Mouse (Mus musculus) left cerebral cortex, postnatal 25 days (tissue): ENCODE data around the gene Vrk2. TPM values are rescaled to one million over a fixed set of nuclear protein-coding genes. Genes with fewer than 3 reads are reported as not detected.

Experiments
- DNase-seq, 2 experiments: peaks; one replicate each; pipeline ENCODE4 v3.0.0; 2022; ENCODE audit warnings: low spot score in 2 of 2, mixed read lengths in 1 of 2
- intact Hi-C: fragments of 180-260 bp; cut with DNase I; formaldehyde crosslinking; loops from one replicate; pipeline ENCODE4 v1.15.1; 2025
- total RNA-seq, 2 experiments: library from RNA; stranded (reverse); gene quantifications; 2 replicates each; pipeline ENCODE4 v1.2.3; 2021

The Vrk2 gene
- total RNA-seq = 1 to 10 TPM; 2.4 to 3.7 TPM

- intact Hi-C loops = no loop called here
- peak; percentile 43 to 49 for DNase-seq
Observed at GRCm38 (mm10) chr11:26593061-26594059, at the start of gene Vrk2, which contains the start of gene Gm6899. Vrk2 (minus strand) TSS chr11:26593999. Gm6899 (plus strand) TSS chr11:26593241.

GRCm38 (mm10) chr11:26642141-26642540 lies 48.3 kb upstream of the Vrk2 start:
- DNase-seq = no peak
- intact Hi-C loops = no loop called here

GRCm38 (mm10) chr11:26640314-26640785 lies 46.6 kb upstream of the Vrk2 start:
- peak; percentile 3 to 23 for DNase-seq
- intact Hi-C loops = no loop called here

GRCm38 (mm10) chr11:26636239-26636638 lies 42.4 kb upstream of the Vrk2 start:
- intact Hi-C loops = no loop called here
- DNase-seq = no peak

GRCm38 (mm10) chr11:26622727-26623126 lies 28.9 kb upstream of the Vrk2 start:
- DNase-seq = no peak
- intact Hi-C loops = no loop called here

GRCm38 (mm10) chr11:26618475-26619223 lies 24.9 kb upstream of the Vrk2 start:
- intact Hi-C loops = no loop called here
- peak in 1 of 2 experiments; percentile 13 for DNase-seq

- peak; percentile 37 to 83 for DNase-seq
Observed at GRCm38 (mm10) chr11:26608795-26609194, 15.0 kb upstream of the Vrk2 start.

GRCm38 (mm10) chr11:26604061-26604655 lies 10.4 kb upstream of the Vrk2 start:
- intact Hi-C loops = loop anchor here (5.0 kb wide), 2 partner anchors 173 to 358 kb away; no protein-coding TSS in a partner anchor
- DNase-seq = no peak

More at GRCm38 (mm10) chr11:26608795-26609194, 15.0 kb upstream of the Vrk2 start:
- intact Hi-C loops = no loop called here

- DNase-seq = no peak
- intact Hi-C loops = loop anchor here (5.0 kb wide), 2 partner anchors 176 to 361 kb away; no protein-coding TSS in a partner anchor
Observed at GRCm38 (mm10) chr11:26601571-26602175, 7.9 kb upstream of the Vrk2 start.

- DNase-seq = peak in 1 of 2 experiments; percentile 81
- intact Hi-C loops = loop anchor here (5.0 kb wide), 2 partner anchors 177 to 362 kb away; no protein-coding TSS in a partner anchor
Observed at GRCm38 (mm10) chr11:26600692-26601091, 6.9 kb upstream of the Vrk2 start.

GRCm38 (mm10) chr11:26598876-26599275 lies 5.1 kb upstream of the Vrk2 start:
- DNase-seq = no peak
- intact Hi-C loops = no loop called here

GRCm38 (mm10) chr11:26597761-26598160 lies 4.0 kb upstream of the Vrk2 start:
- intact Hi-C loops = no loop called here

GRCm38 (mm10) chr11:26597145-26597544 lies 3.3 kb upstream of the Vrk2 start:
- intact Hi-C loops = no loop called here

More at GRCm38 (mm10) chr11:26597761-26598160, 4.0 kb upstream of the Vrk2 start:
- peak in 1 of 2 experiments; percentile 76 for DNase-seq

GRCm38 (mm10) chr11:26596186-26596585 lies 2.4 kb upstream of the Vrk2 start:
- no peak for DNase-seq
- intact Hi-C loops = no loop called here

More at GRCm38 (mm10) chr11:26597145-26597544, 3.3 kb upstream of the Vrk2 start:
- DNase-seq = peak in 1 of 2 experiments; percentile 65

GRCm38 (mm10) chr11:26594487-26594886 lies 688 bp upstream of the Vrk2 start:
- no peak for DNase-seq
- intact Hi-C loops = no loop called here

- intact Hi-C loops = no loop called here
Observed at GRCm38 (mm10) chr11:26592395-26593053, 1.3 kb downstream of the Vrk2 start.

GRCm38 (mm10) chr11:26587184-26587524 lies 6.6 kb downstream of the Vrk2 start:
- DNase-seq = no peak
- intact Hi-C loops = no loop called here

More at GRCm38 (mm10) chr11:26592395-26593053, 1.3 kb downstream of the Vrk2 start:
- no peak for DNase-seq

GRCm38 (mm10) chr11:26586367-26587183 lies 7.2 kb downstream of the Vrk2 start:
- intact Hi-C loops = no loop called here
- DNase-seq = no peak
